Mouse (Mus musculus): Measurements from ENCODE around the gene Stk11.

DNA sequence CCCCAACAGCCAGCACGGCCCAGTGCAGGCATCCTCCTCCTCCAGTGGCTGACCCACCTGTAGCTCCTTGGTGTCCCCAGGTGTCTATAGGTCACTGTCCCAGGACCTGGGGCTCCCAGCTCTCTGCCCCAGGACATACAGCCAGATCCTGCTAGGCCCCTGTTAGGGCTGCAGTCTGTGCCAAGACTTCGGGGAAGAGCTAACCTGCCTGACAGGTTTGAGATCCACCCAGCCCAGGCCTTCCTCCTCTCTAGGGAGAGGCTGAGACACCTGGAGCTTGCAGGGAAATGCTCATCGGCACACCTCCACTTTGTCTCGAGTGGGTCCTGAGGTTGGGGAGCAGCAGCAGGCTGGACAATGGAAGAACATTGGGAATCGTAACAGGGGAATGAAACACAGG is 9.7 kb upstream of the Stk11 start:
- TF ChIP-seq CTCF (IDR thresholded peaks at IDR 0.05; ENCODE audit: low read depth, low read length) (no peak), POLR2A (IDR thresholded peaks at IDR 0.05; ENCODE audit: borderline replicate concordance, low read depth, low read length) (no peak)

Measured in bone marrow macrophage, adult 2 months (primary cell).